Mouse (Mus musculus) midbrain, embryonic 16.5 days (tissue): ENCODE data around the gene Tmem108. TPM values are rescaled to one million over a fixed set of nuclear protein-coding genes. Genes with fewer than 3 reads are reported as not detected.

Experiments
- ATAC-seq: fragments of 200-750 bp; cut with Nextera tagmentation; 2 replicates; pipeline ENCODE4 v1.8.0; 2017; ENCODE audit warnings: moderate TSS enrichment
- H3K27ac ChIP-seq: fragments of 300-500 bp; sonication (generic); 2 replicates; pipeline ENCODE4 v1.5.1; 2014; ENCODE audit warnings: mild to moderate bottlenecking, low read length, mixed read lengths
- H3K27me3 ChIP-seq: fragments of 300-500 bp; sonication (generic); 2 replicates; pipeline ENCODE4 v1.6.1; 2014; ENCODE audit warnings: low read depth, low read length, mixed read lengths; ENCODE audit not compliant: control insufficient read depth, insufficient read depth
- H3K36me3 ChIP-seq: fragments of 300-500 bp; sonication (generic); 2 replicates; pipeline ENCODE4 v1.6.1; 2014; ENCODE audit warnings: mild to moderate bottlenecking, low read length, moderate library complexity, mixed read lengths; ENCODE audit not compliant: control insufficient read depth, insufficient read depth
- H3K4me1 ChIP-seq: fragments of 300-500 bp; sonication (generic); 2 replicates; pipeline ENCODE4 v1.6.1; 2014; ENCODE audit warnings: mild to moderate bottlenecking, low read length, mixed read lengths; ENCODE audit not compliant: control insufficient read depth, insufficient read depth
- H3K4me2 ChIP-seq: fragments of 300-500 bp; sonication (generic); 2 replicates; pipeline ENCODE4 v1.6.1; 2014; ENCODE audit warnings: mild to moderate bottlenecking, low read length, mixed read lengths
- H3K4me3 ChIP-seq: fragments of 300-500 bp; sonication (generic); 2 replicates; pipeline ENCODE4 v1.5.1; 2014; ENCODE audit warnings: low read depth, mild to moderate bottlenecking, low read length, moderate library complexity, mixed read lengths
- H3K9ac ChIP-seq: fragments of 300-500 bp; sonication (generic); 2 replicates; pipeline ENCODE4 v1.6.1; 2014; ENCODE audit warnings: low read depth, low read length, mixed read lengths
- H3K9me3 ChIP-seq: fragments of 300-500 bp; sonication (generic); replicated peaks from 2 replicates; pipeline ENCODE4 v1.6.1; 2014; ENCODE audit warnings: mild to moderate bottlenecking, low read length, mixed read lengths; ENCODE audit not compliant: control insufficient read depth, poor library complexity, severe bottlenecking
- WGBS: fragments of 180-500 bp; shearing (Covaris S2); extraction: QIAGEN DNeasy Blood & Tissue Kit; methylation state at CpG from one replicate; pipeline ENCODE4 v1.1.7; 2014; 5-methylcytosine and 5-hydroxymethylcytosine counted together
- polyA plus RNA-seq: library from polyadenylated mRNA; unstranded; fragments of >200 nt; fragmentation: Nextera tagmentation; extraction: Ambion mirVana; gene quantifications from 2 replicates; pipeline ENCODE4 v1.2.1, GENCODE M21; 2015

Tmem108 gene
- polyA plus RNA-seq, 1 experiment from 2014 or later, result 28.9 TPM

- 16% methylated on average over 8 of the region's 8 CpGs for WGBS
- no peak overlapping the region for H3K27ac ChIP-seq
- H3K36me3 ChIP-seq, result no peaks in the 10 kb centered on the region
- H3K4me1 ChIP-seq, result peaks cover 12% of the 10 kb centered on the region
- H3K4me3 ChIP-seq, result peak overlapping the region; percentile 86
- no peak for ATAC-seq
- peak overlapping the region; percentile 79 for H3K4me2 ChIP-seq
- no peaks in the 10 kb centered on the region for H3K27me3 ChIP-seq
- H3K9ac ChIP-seq, result peak overlapping the region; percentile 92; the same call in 1 of the 2 replicates
- no peaks in the 10 kb centered on the region for H3K9me3 ChIP-seq
Observed at GRCm38 (mm10) chr9:103760356-103760755, 1.3 kb downstream of the Tmem108 start.

- Histone ChIP-seq H3K27me3 (no peaks in the 10 kb centered on the region), H3K9me3 (no peaks in the 10 kb centered on the region), H3K4me2 (peak overlapping the region; percentile 79), H3K4me3 (peak overlapping the region; percentile 86), H3K4me1 (peaks cover 12% of the 10 kb centered on the region), H3K27ac (no peak overlapping the region), H3K36me3 (no peaks in the 10 kb centered on the region), H3K9ac (peak overlapping the region; percentile 47; the same call in 1 of the 2 replicates)
- WGBS, result 28% methylated on average over 9 of the region's 9 CpGs
- no peak for ATAC-seq
Observed at GRCm38 (mm10) chr9:103759829-103760228, 1.8 kb downstream of the Tmem108 start.

GRCm38 (mm10) chr9:103758930-103759695 is 2.5 kb downstream of the Tmem108 start:
- H3K4me3 ChIP-seq, result peak overlapping the region; percentile 86
- H3K27me3 ChIP-seq, result no peaks in the 10 kb centered on the region
- 4% methylated on average over 20 of the region's 20 CpGs for WGBS
- H3K4me1 ChIP-seq, result peaks cover 12% of the 10 kb centered on the region
- peak overlapping the region; percentile 79 for H3K4me2 ChIP-seq
- no peaks in the 10 kb centered on the region for H3K9me3 ChIP-seq
- ATAC-seq, result 0 out of 2 replicates have a peak, but pooled peaks have one; percentile 13
- no peaks in the 10 kb centered on the region for H3K36me3 ChIP-seq
- peak overlapping the region; percentile 47 for H3K9ac ChIP-seq
- H3K27ac ChIP-seq, result peak overlapping the region; percentile 53

GRCm38 (mm10) chr9:103758246-103758645 is 3.4 kb downstream of the Tmem108 start:
- H3K36me3 ChIP-seq, result no peaks in the 10 kb centered on the region
- H3K9ac ChIP-seq, result no peak overlapping the region
- H3K27ac ChIP-seq, result no peak overlapping the region
- H3K27me3 ChIP-seq, result no peaks in the 10 kb centered on the region
- peak overlapping the region; percentile 79 for H3K4me2 ChIP-seq
- H3K4me1 ChIP-seq, result peaks cover 12% of the 10 kb centered on the region
- H3K4me3 ChIP-seq, result no peak overlapping the region
- no peaks in the 10 kb centered on the region for H3K9me3 ChIP-seq
- 76% methylated on average over 7 of the region's 7 CpGs for WGBS
- no peak for ATAC-seq

GRCm38 (mm10) chr9:103752618-103753017 is 9.0 kb downstream of the Tmem108 start:
- Histone ChIP-seq H3K36me3 (no peaks in the 10 kb centered on the region), H3K27ac (no peak overlapping the region), H3K4me1 (0 out of 2 replicates have a peak, but pooled peaks cover 10% of the 10 kb centered on the region), H3K27me3 (no peaks in the 10 kb centered on the region), H3K4me3 (no peak overlapping the region), H3K9ac (no peak overlapping the region), H3K4me2 (no peak overlapping the region), H3K9me3 (no peaks in the 10 kb centered on the region)
- 93% methylated on average over 10 of the region's 10 CpGs for WGBS
- ATAC-seq, result no peak

- Histone ChIP-seq H3K36me3 (no peaks in the 10 kb centered on the region), H3K4me1 (0 out of 2 replicates have a peak, but pooled peaks cover 7% of the 10 kb centered on the region), H3K4me3 (no peak overlapping the region), H3K9me3 (no peaks in the 10 kb centered on the region), H3K9ac (no peak overlapping the region), H3K27me3 (no peaks in the 10 kb centered on the region), H3K4me2 (no peak overlapping the region), H3K27ac (no peak overlapping the region)
- WGBS, result 52% methylated on average over 9 of the region's 9 CpGs
- no peak for ATAC-seq
Observed at GRCm38 (mm10) chr9:103751568-103751967, 10.1 kb downstream of the Tmem108 start.

GRCm38 (mm10) chr9:103750491-103750890 is 11.1 kb downstream of the Tmem108 start:
- no peaks in the 10 kb centered on the region for H3K36me3 ChIP-seq
- no peak overlapping the region for H3K9ac ChIP-seq
- H3K27ac ChIP-seq, result no peak overlapping the region
- 78% methylated on average over 9 of the region's 9 CpGs for WGBS
- 0 out of 2 replicates have a peak, but pooled peaks cover 7% of the 10 kb centered on the region for H3K4me1 ChIP-seq
- no peaks in the 10 kb centered on the region for H3K9me3 ChIP-seq
- ATAC-seq, result no peak
- H3K27me3 ChIP-seq, result no peaks in the 10 kb centered on the region
- no peak overlapping the region for H3K4me2 ChIP-seq
- H3K4me3 ChIP-seq, result no peak overlapping the region

GRCm38 (mm10) chr9:103746598-103746997 is 15.0 kb downstream of the Tmem108 start:
- H3K27me3 ChIP-seq, result no peaks in the 10 kb centered on the region
- no peak overlapping the region for H3K4me3 ChIP-seq
- H3K27ac ChIP-seq, result no peak overlapping the region
- H3K9me3 ChIP-seq, result no peaks in the 10 kb centered on the region
- H3K36me3 ChIP-seq, result no peaks in the 10 kb centered on the region
- no peak for ATAC-seq
- H3K4me2 ChIP-seq, result no peak overlapping the region
- WGBS, result 93% methylated on average over 5 of the region's 5 CpGs
- H3K4me1 ChIP-seq, result 0 out of 2 replicates have a peak, but pooled peaks cover 5% of the 10 kb centered on the region
- H3K9ac ChIP-seq, result no peak overlapping the region

- no peak overlapping the region for H3K9ac ChIP-seq
Observed at GRCm38 (mm10) chr9:103740145-103740544, 21.5 kb downstream of the Tmem108 start.

More at GRCm38 (mm10) chr9:103740145-103740544, 21.5 kb downstream of the Tmem108 start:
- Histone ChIP-seq H3K27me3 (no peaks in the 10 kb centered on the region), H3K36me3 (no peaks in the 10 kb centered on the region), H3K4me3 (no peak overlapping the region), H3K4me2 (no peak overlapping the region), H3K4me1 (peaks cover 3% of the 10 kb centered on the region; the same call in 1 of the 2 replicates), H3K9me3 (no peaks in the 10 kb centered on the region; the same call in 1 of the 2 replicates), H3K27ac (no peak overlapping the region)
- ATAC-seq, result no peak
- 64% methylated on average over 12 of the region's 12 CpGs for WGBS
